In genomic region chr5:108461082-108462065, GRCm38 (mm10) we compare ENCODE assay signal across 8 mouse cellular contexts. TPM values are rescaled to one million over a fixed set of nuclear protein-coding genes. Genes with fewer than 3 reads are reported as not detected.
DNase-seq lines count a peak whose midpoint lies in the region; ATAC-seq and TF ChIP-seq lines count a peak whose summit lies in the region.

Pcgf3 (plus strand) TSS chr5:108461232.

- H3K9me3 ChIP-seq in E14TG2a.4 (ENCODE audit: low read length), result no peaks in the 10 kb centered on the region
- no peaks in the 10 kb centered on the region for H3K9me3 ChIP-seq in forebrain, embryonic 13.5 days (replicated peaks)
- H3K9me3 ChIP-seq in neural tube, embryonic 15.5 days (replicated peaks), result no peaks in the 10 kb centered on the region

- ATAC-seq in forebrain, embryonic 13.5 days, result peak; percentile 98
- peak; percentile 97 for ATAC-seq in neural tube, embryonic 15.5 days (ENCODE audit: low FRiP score)

- peak within 1 kb of the TSS; percentile 97 for H3K4me2 ChIP-seq in forebrain, embryonic 13.5 days
- H3K4me2 ChIP-seq in neural tube, embryonic 15.5 days, result peak within 1 kb of the TSS; percentile 92

- H3K36me3 ChIP-seq in E14TG2a.4 (ENCODE audit: insufficient read depth, low read length), result peaks cover 11% of the 10 kb centered on the region; the same call in 1 of the 2 replicates
- H3K36me3 ChIP-seq in forebrain, embryonic 13.5 days (ENCODE audit: poor library complexity, severe bottlenecking), result 0 out of 2 replicates have a peak, but pooled peaks cover 2% of the 10 kb centered on the region
- no peaks in the 10 kb centered on the region for H3K36me3 ChIP-seq in neural tube, embryonic 15.5 days

- H3K9ac ChIP-seq in forebrain, embryonic 13.5 days, result peak within 1 kb of the TSS; percentile 99
- H3K9ac ChIP-seq in neural tube, embryonic 15.5 days (replicated peaks), result peak within 1 kb of the TSS; percentile 100

- peaks cover 26% of the 10 kb centered on the region for H3K27me3 ChIP-seq in E14TG2a.4 (ENCODE audit: insufficient read depth, low read length)
- peaks cover 23% of the 10 kb centered on the region for H3K27me3 ChIP-seq in forebrain, embryonic 13.5 days
- H3K27me3 ChIP-seq in neural tube, embryonic 15.5 days (replicated peaks), result peaks cover 16% of the 10 kb centered on the region

- WGBS in forebrain, embryonic 13.5 days, result under 1% methylated on average over 38 of the region's 62 CpGs
- WGBS in neural tube, embryonic 15.5 days, result 1% methylated on average over 60 of the region's 62 CpGs

- DNase-seq in c-Kit-positive CD71-positive TER-119-positive erythroid progenitor cells, embryonic 14.5 days (ENCODE audit: low spot score), result peak; percentile 95
- DNase-seq in heart, postnatal 14 days, result peak; percentile 97 to 99
- DNase-seq in layer of hippocampus, adult 11-12 months (ENCODE audit: low spot score), result peak; percentile 97
- peak; percentile 99 for DNase-seq in lung, adult 18-20 months
- peak; percentile 97 for DNase-seq in testis, postnatal 14 days (ENCODE audit: low spot score)

- H3K27ac ChIP-seq in forebrain, embryonic 13.5 days, result peak within 1 kb of the TSS; percentile 82
- peak within 1 kb of the TSS; percentile 86 for H3K27ac ChIP-seq in neural tube, embryonic 15.5 days (replicated peaks)

- no peak for TF ChIP-seq CTCF in E14TG2a.4 (conservative IDR thresholded peaks at IDR 0.05; ENCODE audit: low read length)

- intact Hi-C loops in heart, postnatal 14 days (cut with DNase I), result no loop called here

- H3K4me1 ChIP-seq in E14TG2a.4 (replicated peaks; ENCODE audit: low read depth, low read length), result peaks cover 39% of the 10 kb centered on the region
- H3K4me1 ChIP-seq in forebrain, embryonic 13.5 days, result peaks cover 46% of the 10 kb centered on the region
- peaks cover 45% of the 10 kb centered on the region for H3K4me1 ChIP-seq in neural tube, embryonic 15.5 days

- peak within 1 kb of the TSS; percentile 94 for H3K4me3 ChIP-seq in E14TG2a.4 (replicated peaks; ENCODE audit: low read length)
- H3K4me3 ChIP-seq in forebrain, embryonic 13.5 days, result peak within 1 kb of the TSS; percentile 92
- H3K4me3 ChIP-seq in neural tube, embryonic 15.5 days (replicated peaks), result peak within 1 kb of the TSS; percentile 98

RNA-seq across cellular contexts. Expression of gene Pcgf3, which starts in this region (rescaled TPM):
- polyA plus RNA-seq in forebrain, embryonic 13.5 days (2015; fragmentation: Nextera tagmentation; extraction: Ambion mirVana), result 30.1 and 30.8 TPM in 2 replicates
- 10 to 100 TPM; 40.9 to 43.4 TPM for total RNA-seq in heart, postnatal 14 days (2021)
- polyA plus RNA-seq in neural tube, embryonic 15.5 days (2015; fragmentation: Nextera tagmentation; extraction: Ambion mirVana), result 24.7 and 25.5 TPM in 2 replicates

Comparison
In these comparisons a context has a peak if more than half of its experiments do, and no peak if none do; other contexts are left out.
1. Peak in every context shown above with its lines: DNase-seq, ATAC-seq, H3K4me3 ChIP-seq and H3K27ac ChIP-seq.